Mouse (Mus musculus): ENCODE results near the gene Rap1a. TPM values are rescaled to one million over a fixed set of nuclear protein-coding genes. Genes with fewer than 3 reads are reported as not detected.

The Rap1a gene
- total RNA-seq, 2 experiments from 2014 or later = 74.1 to 94.9 TPM

DNA sequence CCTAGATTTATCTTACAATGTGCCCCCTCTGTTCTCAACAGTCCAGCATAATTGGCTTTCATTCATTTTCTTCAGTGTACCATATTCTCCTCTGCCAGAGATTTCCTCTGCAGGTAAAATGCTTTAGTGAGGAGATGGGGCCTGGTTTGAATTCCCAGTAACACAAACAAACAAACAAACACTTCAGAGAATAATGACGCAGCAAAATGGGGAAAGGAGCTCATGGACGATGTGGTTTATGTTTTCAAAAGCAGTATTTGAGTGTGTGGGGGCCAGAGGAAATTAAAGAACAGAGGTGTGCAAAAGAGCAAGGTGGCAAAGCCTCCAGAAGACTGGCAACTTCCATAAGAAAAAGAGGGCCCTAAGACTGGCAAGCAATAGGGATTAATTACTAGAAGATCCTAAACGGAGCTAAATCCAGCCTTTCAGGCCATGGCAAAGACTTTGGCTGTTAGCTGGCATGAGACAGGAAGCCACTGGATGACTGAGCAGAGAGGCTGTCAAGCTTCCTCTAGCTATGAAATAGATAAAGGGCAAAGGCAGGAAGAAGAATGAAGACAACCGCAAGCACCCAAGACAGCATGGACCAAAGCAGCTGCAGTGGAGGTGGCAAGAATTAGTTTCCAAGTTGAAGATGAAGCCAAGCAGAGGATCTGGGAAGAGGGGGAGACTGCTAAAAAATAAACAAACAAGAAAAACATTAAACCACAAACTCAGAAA lies 37.8 kb downstream of the Rap1a start:
- no peak for DNase-seq (ENCODE audit: low spot score)

DNA sequence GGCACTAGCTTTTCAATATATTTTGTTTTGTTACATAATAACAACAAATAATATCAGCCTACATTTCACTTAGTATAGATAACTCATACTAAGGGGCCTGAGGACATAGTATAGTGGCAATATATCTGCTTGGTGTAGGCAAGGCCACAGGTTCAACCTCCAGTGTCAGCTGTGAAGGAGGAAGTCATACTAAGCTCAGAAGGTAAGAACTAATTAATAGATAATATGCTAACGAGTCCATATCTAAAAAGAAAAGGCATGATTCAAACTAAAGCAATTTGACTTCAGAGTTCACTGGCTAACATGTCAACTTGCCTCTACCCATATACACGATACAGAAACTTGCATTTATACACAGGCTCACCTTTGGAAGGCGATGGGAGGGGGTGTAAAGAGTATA lies 41.1 kb downstream of the Rap1a start:
- DNase-seq (ENCODE audit: low spot score) = no peak

DNA sequence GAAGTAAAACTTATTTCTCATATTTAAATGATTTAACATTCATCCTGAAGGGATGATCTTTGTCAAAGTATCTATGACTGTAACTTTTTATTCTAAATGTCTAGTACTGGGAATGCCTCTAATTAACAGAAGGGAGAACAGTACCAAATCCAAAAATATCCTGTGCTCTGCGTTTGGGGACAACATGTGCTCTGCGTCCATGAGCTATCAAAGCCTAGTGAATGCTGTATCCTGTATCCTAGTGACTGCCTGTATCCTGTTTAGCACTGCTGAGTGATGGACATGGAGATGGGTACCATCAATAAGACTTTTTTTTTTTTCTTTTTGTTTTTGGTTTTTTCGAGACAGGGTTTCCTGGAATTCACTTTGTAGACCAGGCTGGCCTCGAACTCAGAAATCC lies 42.5 kb downstream of the Rap1a start:
- no peak for DNase-seq (ENCODE audit: low spot score)

DNA sequence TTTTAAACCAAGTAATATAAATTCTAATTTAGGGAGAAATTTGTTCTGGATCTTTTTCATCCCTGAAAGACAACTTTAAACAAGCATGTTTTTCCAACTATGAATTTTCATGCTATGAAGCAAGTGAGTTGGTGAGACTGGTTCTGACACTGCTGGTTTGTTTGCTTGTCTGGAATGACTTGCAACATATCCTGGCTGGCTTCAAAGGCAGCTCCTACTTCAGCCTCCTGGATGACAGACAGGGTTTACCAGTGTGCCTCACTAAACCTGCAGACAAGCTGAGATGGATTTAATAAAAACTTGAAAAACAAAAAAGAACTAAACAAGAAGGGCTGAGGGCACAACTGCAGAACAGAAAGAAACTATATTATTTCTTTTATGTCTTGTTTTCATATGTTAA lies 43.0 kb downstream of the Rap1a start:
- DNase-seq (ENCODE audit: low spot score) = peak; percentile 44

DNA sequence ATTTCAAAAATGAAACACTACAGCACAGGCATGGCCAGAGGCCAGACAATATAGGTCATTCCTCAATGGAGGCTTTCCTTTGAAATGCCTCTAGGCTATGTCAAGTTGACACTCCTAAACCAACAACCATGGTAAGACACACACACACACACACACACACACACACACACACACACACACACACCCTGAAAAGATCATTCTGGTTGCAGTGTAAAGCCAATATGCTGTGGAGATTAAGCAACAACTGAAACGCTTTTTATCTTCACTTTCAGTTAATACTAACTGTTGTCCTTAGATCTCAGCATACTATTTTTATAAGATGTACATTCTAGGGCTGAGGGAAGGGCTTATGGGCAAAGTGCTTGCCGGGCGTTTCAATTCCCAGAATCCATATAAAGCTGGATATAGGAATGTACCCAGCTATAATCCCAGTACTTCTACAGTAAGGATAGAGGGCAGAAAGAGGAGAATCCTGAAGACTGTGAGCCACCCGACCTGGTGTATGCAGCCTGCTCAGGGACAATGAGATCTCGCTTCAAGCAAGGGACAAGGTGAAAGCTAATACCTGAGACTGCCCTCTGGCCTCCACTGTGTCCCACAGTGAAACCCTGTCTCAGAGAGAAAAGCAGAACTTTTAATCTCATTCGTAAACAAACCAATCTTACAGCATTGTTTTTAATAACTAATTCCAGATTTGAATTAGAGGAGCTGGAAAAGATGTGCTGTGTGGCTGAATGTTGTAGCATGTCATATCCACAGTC lies 43.6 kb downstream of the Rap1a start:
- DNase-seq (ENCODE audit: low spot score) = no peak

DNA sequence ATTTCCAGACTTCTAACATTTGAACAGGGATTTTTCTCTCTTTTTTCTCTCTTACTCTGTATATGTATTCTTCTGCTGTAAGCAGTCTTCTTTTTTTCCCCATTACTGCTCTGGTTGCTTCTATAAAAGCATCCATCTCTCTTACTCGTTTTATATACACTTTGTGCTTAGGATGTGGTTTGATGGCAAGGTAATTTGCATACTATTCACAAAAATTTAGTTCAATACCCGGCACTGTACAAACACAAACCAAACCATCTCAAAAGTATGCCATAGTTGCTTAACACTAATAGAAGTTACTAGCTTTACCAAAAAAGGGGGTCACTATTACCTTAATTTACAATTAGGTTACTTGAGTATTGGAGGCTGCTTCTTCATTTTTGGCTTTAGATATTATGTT lies 44.6 kb downstream of the Rap1a start:
- no peak for DNase-seq (ENCODE audit: low spot score)

DNA sequence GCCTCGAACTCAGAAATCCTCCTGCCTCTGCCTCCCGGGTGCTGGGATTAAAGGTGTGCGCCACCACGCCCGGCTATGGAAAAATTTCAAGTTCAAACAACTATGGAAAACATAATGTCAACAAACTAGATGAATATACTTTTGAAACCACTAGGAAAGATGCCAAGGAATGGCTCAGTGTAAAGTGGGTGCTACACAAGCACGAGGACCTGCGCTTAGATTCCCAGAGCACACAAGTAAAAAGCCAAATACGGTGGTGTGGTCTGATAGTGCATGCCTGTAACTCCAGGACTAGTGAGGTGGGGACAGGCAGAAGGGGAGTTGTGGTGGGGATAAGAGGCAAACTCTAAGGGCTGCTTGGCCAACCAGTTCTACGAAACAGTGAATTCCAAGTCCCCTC lies 46.0 kb downstream of the Rap1a start:
- no peak for DNase-seq (ENCODE audit: low spot score)

DNA sequence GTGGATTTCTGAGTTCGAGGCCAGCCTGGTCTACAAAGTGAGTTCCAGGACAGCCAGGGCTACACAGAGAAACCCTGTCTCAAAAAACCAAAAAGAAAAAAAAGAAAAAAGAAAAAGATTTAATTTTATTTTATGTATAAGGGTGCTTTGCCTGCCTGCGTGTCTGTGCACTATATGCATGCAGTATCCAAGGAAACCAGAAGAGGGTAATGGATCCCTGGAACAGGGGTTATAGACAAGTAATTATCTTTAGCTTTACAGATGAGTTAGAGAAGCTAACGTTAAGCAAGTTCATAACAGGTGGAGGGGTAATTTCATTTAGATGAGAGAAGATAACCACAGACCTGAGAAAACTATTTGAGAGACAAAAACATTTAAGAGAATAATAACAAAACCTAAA lies 47.0 kb downstream of the Rap1a start:
- no peak for DNase-seq (ENCODE audit: low spot score)

DNA sequence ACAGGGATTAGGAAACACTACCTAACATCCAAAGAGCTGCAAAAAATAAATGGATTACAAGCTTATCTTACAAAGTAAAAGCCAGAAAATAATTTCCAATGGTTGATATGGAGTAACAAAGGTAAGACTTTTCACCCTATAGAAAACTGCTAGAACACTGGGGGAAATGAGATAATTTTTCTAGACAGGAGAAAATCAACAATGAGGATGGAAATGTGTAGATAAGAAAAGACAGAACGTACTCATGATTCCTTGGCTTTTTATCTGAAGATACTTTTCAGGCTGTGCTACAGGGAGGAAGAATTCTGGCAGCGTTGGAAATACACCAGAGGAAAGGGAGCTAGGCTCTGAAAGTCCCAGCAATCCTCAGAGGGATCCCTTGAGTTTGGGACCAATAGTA lies 50.3 kb downstream of the Rap1a start:
- no peak for DNase-seq (ENCODE audit: low spot score)

DNA sequence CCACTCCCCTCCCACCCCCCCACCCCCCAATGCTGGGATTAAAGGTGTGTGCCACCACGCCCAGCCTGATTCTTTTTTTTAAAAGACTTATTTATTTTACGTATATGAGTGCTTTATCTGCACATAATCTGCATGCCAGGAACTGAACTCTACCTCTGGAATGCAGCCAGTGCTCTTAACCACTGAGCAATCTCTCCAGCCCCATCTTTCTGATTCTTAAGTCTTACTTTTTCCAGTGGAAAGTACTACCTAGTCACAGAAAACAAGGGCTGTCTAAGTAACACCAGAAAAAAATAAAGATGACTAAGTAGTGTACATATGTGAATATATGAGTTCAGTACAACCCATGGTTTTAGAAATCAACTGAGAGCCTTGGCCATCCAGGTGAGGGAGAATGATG lies 54.6 kb downstream of the Rap1a start:
- no peak for DNase-seq (ENCODE audit: low spot score)

DNA sequence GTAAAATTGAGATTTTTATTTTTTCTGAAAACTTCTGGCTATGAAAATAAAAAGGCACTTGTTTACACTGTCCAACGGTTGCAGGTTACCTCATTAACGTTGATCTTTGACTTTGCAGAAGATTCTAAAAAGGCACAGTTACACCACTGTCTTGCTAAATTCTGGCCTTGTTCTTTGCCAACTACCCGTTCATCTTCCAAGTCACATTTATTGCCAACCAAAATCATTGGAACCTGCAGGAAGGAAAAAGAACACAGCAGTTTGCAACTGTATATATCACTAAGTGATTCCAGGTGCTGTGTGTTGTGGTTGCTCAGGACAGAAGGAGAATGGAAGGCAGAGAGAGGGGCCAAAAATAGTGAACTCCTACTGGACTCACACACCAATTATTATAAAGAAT lies 63.5 kb downstream of the Rap1a start:
- DNase-seq (ENCODE audit: low spot score) = no peak

DNA sequence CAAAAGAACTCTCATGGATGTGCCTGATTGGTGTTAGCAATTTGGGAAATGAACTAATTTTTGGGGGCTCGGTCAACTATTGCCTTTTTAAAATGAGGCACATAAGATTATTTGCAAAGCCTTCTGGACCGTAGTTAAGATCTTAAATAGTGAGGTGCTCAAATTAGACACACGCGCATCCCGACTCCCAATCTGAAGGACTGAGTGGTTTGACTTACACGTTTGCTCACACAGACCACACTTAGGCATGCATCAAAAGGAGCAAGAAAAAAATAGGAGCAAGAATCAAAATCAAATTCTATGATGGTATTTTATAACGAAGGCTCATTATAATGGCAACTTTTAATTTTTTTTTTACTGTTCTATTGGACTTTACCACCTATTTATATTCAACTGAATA lies 64.1 kb downstream of the Rap1a start:
- no peak for DNase-seq (ENCODE audit: low spot score)

DNA sequence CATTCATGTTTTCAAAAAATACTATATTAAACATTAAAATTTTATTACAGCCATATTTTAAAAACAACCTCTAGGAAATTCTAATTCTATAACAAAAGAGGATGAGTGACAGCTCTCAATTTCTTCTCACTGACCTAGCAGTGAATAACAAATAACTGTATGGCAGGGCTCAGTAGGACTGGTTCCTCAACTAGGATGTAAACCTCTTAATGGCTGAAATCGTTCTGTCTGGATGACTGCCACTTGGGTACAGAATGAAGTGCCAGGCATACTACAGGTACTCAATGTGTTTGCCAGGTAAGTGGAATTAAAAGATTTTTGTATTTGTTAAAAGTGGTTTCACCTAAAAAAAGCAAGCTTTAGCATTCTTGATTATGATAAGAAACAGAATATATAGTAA lies 65.0 kb downstream of the Rap1a start:
- no peak for DNase-seq (ENCODE audit: low spot score)

DNA sequence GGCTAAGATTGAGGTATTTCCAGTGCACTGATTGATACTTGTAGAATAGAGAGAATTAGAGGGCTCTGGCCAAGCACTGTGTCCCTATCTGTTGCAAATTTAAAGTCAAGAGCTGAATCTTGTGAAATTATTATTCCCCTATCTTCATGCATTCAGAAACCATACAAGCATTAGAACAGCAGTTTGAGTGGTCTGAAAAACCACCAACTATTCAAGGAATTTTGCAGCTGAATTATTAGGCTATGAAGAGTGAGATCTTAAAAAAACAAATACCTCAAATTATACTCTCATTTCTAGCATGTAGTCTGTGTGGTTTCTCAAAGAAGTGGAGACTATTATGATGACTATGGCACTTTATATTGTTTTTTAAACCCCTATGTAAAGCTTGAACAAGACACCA lies 65.9 kb downstream of the Rap1a start:
- DNase-seq (ENCODE audit: low spot score) = no peak

DNA sequence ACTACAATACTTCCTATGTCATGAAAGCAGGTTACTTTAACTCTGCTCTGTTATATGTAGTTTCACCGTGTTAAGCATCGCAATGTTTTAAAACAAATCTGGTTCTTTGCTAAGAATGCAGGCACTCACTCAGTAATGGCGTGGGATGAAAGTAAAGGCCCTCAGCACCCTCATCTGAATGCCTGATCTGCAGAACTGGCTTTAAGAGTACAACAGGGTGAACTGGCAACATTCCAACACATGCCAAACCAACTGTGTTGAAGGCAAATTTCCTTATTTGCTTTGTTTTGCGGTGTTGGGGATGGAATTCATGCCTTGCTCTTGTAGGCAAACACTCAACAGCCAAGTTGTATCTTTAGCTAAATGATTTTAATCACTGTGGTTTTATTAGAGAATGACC lies 67.6 kb downstream of the Rap1a start:
- DNase-seq (ENCODE audit: low spot score) = no peak

DNA sequence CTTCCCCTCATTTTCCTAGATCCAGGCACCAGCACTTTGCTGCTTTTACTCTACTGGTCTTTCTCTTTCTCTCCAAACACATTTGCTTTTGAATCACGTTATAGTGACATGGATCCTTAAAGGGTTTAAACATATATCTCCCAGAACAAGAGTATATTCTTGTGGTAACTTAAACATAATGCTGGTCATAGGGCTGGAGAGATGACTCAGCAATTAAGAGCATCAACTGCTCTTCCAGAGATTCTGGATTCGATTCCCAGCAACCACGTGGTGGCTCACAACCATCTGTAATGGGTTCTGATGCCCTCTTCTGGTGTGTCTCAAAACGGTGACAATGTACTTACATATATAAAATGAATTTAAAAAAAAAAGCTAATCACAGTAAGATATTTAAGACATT lies 68.8 kb downstream of the Rap1a start:
- no peak for DNase-seq (ENCODE audit: low spot score)

DNA sequence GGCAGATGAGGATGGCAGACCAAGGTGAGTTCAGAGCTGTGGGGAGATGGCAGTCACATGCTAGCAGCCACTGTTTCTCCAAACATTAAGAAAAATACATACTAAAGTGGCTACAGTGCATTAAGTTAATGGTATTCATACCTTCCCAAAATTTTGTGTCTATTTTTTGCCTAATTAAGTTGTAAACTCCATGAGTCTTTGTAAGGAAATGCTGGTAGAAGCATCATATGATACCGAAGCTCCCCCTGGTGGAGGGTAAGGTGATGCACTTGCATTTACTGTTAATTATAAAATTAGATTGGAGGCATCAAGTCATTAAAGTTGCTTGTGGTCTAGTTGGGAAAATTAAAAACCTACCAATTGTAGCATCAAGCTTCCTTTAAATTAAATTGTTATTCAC lies 75.1 kb downstream of the Rap1a start:
- peak; percentile 76 for DNase-seq (ENCODE audit: low spot score)

DNA sequence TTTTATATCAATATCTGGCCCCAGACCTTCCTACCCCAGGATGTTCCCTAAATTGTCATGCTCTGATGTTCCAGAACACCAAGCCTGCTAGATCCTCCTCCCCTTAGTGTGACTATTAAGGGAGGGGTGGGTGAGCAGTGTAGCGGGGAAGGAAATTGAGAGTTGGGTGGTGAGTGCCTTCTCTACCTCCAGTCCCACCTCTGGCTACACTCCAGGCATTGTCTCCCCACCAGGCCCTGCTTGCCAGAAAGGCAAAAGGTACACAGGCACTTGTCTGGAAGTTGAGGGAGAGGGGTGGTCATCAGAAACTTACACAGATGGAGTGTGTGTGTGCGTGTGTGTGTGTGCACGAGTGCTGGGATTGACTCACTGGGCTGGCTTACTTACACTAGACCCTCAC lies 78.6 kb downstream of the Rap1a start:
- no peak for DNase-seq (ENCODE audit: low spot score)

DNA sequence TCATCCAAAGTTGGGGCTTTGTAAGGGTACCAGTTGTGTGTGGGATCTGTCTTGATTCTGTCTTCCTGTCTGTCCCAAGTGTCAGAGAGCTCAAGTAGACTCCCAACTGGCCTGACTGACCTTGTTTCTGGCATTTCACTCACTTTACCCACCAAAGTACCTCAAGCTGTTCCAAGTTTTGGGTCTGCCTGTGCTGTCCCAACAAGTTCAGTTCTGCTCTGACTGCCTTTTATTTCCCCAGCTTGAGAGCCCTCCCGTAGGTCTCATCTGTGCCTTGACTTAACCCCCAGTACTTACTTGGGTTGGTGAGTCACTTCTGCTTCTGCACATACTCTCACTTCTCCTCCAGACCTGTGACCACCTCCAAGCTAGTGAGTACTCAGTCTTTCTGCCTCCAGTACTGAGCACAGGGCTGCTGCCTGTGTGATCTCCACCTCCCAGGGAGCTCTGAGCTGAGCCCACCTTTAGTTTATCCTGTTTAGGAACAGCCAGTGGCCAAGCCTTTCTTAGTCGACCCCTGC lies 79.4 kb downstream of the Rap1a start:
- DNase-seq (ENCODE audit: low spot score) = no peak

DNA sequence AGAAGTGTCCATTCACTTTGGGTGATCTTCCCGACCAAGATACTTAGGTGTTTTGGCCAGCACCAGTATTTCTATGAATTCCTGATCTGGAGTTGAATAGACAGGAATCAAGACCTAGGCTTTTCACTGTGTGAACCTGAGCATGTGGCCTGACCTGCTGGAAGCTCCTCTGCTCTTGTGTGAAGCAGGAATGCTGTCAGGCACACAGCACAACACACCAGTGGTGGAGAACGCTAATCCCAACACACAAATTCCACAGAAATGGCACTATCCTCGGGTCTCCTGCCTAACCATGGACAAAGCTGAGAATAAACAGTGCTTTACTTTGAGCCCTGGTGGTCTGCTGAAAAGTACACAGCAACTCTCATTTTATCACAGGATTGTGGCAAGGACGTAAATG lies 80.6 kb downstream of the Rap1a start:
- DNase-seq (ENCODE audit: low spot score) = no peak

DNA sequence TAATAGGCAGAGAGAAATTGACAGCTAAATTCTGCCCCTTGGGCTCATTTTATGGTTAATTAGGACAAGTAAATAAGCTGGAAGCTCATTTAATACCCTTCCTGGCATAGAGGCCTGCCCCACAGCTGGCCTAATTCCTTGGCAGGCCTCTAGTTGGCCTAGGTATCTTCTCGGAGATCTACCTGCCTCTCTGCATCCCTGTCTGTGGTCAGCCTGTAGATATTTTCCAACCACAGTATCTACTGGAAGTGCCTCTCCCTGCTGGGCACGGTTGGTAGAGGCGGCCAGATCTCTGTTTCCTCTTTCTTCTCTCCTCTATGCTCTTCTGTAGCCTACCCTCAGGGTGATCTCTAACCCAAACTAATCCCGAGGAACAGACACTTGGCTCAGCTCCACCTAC lies 81.2 kb downstream of the Rap1a start:
- DNase-seq (ENCODE audit: low spot score) = no peak

DNA sequence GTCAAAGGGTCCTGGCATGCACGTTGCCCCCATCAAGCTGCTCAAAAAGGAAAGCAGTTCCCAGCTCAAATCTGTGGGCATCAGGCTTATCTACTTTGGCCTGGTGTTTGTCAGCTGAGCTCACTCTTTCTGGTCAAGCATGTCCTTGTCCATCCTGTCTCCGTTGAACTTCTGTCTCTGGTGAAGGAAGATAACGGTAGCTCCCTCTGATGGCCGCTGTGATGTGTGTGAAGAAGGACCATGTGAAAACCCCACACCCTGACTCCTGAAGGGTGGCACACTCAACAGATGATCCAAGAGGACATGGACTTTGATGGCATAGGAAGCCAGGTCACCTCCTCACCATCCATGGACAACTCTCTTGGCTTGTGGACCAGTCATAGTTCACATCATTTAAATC lies 82.4 kb downstream of the Rap1a start:
- no peak for DNase-seq (ENCODE audit: low spot score)

DNA sequence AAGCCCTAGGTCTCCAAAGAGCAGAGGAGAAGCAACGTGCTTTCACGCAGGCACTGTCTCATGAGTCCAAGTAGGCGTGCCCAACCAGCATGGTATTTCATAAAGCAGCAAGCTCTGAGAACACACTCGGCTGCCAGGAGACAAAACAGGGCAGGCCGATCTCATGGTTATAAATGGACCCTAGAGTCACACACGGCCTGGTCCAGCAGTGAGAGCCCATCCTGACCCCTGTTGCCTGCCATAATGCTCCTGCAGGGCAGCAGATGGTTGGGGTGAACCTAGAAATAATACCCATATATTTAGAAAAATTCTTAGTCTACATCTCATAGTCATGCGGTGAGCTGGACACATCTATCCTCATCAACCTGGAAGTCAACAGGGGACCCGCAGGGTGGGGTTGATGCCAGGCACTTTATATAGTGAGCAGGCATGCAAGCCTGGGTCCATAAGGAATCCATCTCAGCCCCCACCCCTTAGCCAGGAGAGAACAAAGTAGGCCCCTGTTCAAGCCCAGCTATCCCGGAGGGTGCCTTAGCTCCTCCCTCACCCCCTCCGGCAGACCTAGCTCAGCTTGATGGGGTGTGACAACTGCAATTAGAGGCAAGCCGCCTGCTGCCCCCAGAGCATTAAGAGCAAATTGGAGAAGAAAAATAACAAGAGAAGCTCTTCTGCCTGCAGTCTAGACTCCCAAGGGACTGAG lies 83.1 kb downstream of the Rap1a start:
- peak; percentile 76 for DNase-seq (ENCODE audit: low spot score)
